8 mouse cellular contexts compared by ENCODE assay signal in genomic region chr3:105078231-105078826, GRCm38 (mm10). TPM values are rescaled to one million over a fixed set of nuclear protein-coding genes. Genes with fewer than 3 reads are reported as not detected.
A peak's percentile ranks its signal among the peaks of the same experiment; 100 is the strongest.
DNase-seq lines count a peak whose midpoint lies in the region; ATAC-seq and TF ChIP-seq lines count a peak whose summit lies in the region.

No protein-coding gene starts in this region.

- no peaks in the 10 kb centered on the region for H3K9me3 ChIP-seq in hindbrain, embryonic 16.5 days (ENCODE audit: control insufficient read depth, low read length)

- TF ChIP-seq CTCF in gastrocnemius, adult 2 months (IDR thresholded peaks at IDR 0.05), result peak; percentile 72

- no peak overlapping the region for H3K4me3 ChIP-seq in gastrocnemius, adult 2 months
- H3K4me3 ChIP-seq in hindbrain, embryonic 16.5 days (ENCODE audit: low read length), result no peak overlapping the region

- no peak overlapping the region for H3K4me2 ChIP-seq in hindbrain, embryonic 16.5 days (ENCODE audit: low read length)

- ATAC-seq in hindbrain, embryonic 16.5 days, result peak; percentile 98
- peak; percentile 50 for ATAC-seq in megakaryocyte progenitor cell, adult 5-6 weeks (replicated peaks; ENCODE audit: poor library complexity)
- ATAC-seq in monocyte, adult 5-6 weeks (replicated peaks; ENCODE audit: insufficient number of reproducible peaks, low FRiP score, low TSS enrichment, poor library complexity, severe bottlenecking), result no peak

- 21% methylated on average over 7 of the region's 7 CpGs for WGBS in hindbrain, embryonic 16.5 days

- DNase-seq in adrenal gland, adult (ENCODE audit: inconsistent age in 2 of 2, low spot score in 1 of 2), result peak; percentile 69 to 85
- peak; percentile 71 to 79 for DNase-seq in cerebellum, postnatal 4 days (ENCODE audit: low spot score in 2 of 2)
- peak; percentile 73 for DNase-seq in gastrocnemius, adult 2 months
- peak; percentile 39 to 54 for DNase-seq in left cerebral cortex, adult 8-10 months (ENCODE audit: low spot score in 2 of 2)
- DNase-seq in right cerebral cortex, postnatal 25 days, result peak; percentile 77

- H3K27ac ChIP-seq in gastrocnemius, adult 2 months, result no peak overlapping the region
- H3K27ac ChIP-seq in hindbrain, embryonic 16.5 days (ENCODE audit: low read depth, low read length), result no peak overlapping the region

- no peak overlapping the region for H3K9ac ChIP-seq in hindbrain, embryonic 16.5 days (ENCODE audit: low read depth, low read length)

- intact Hi-C loops in gastrocnemius, adult 2 months (cut with DNase I), result loop anchor here (5.0 kb wide), 1 partner anchor 89 kb away; no protein-coding TSS in a partner anchor

- no peaks in the 10 kb centered on the region for H3K36me3 ChIP-seq in hindbrain, embryonic 16.5 days (ENCODE audit: control insufficient read depth, insufficient read depth, low read length)

- H3K27me3 ChIP-seq in hindbrain, embryonic 16.5 days (replicated peaks; ENCODE audit: control insufficient read depth, insufficient read depth, low read length), result no peaks in the 10 kb centered on the region

- no peaks in the 10 kb centered on the region; the same call in 1 of the 2 replicates for H3K4me1 ChIP-seq in hindbrain, embryonic 16.5 days (ENCODE audit: control insufficient read depth, insufficient read depth, low read depth, low read length)

RNA-seq across cellular contexts. Expression of gene 4930564D02Rik, which starts 11.7 kb away (rescaled TPM):
- total RNA-seq in gastrocnemius, adult 2 months (2021), result not detected
- not detected in 2 replicates for polyA plus RNA-seq in hindbrain, embryonic 16.5 days (2015; fragmentation: Nextera tagmentation; extraction: Ambion mirVana)
- not detected for total RNA-seq in left cerebral cortex, adult 8-10 months (2022)
- not detected in 2 replicates for total RNA-seq in megakaryocyte progenitor cell, adult 5-6 weeks (2015)
- not detected in 2 replicates for total RNA-seq in megakaryocyte progenitor cell, adult 5-6 weeks (2017)
- total RNA-seq in monocyte, adult 5-6 weeks (2017), result not detected in 3 replicates

RNA-seq across cellular contexts. Expression of gene Cttnbp2nl, which starts 25.4 kb away (rescaled TPM):
- total RNA-seq in gastrocnemius, adult 2 months (2021), result 1 to 10 TPM; 4.5 to 8.4 TPM
- 40.6 and 49.4 TPM in 2 replicates for polyA plus RNA-seq in hindbrain, embryonic 16.5 days (2015; fragmentation: Nextera tagmentation; extraction: Ambion mirVana)
- 10 to 100 TPM; 25.6 to 34.7 (median 29.9) TPM for total RNA-seq in left cerebral cortex, adult 8-10 months (2022)
- 0.17 and 0.39 TPM in 2 replicates for total RNA-seq in megakaryocyte progenitor cell, adult 5-6 weeks (2015)
- total RNA-seq in megakaryocyte progenitor cell, adult 5-6 weeks (2017), result 0.07 TPM in 1 of 2 replicates, not detected in the other
- total RNA-seq in monocyte, adult 5-6 weeks (2017), result 0.19 to 0.53 TPM in 2 of 3 replicates, not detected in the other
